9 mouse cellular contexts compared by ENCODE assay signal in the genomic region with DNA sequence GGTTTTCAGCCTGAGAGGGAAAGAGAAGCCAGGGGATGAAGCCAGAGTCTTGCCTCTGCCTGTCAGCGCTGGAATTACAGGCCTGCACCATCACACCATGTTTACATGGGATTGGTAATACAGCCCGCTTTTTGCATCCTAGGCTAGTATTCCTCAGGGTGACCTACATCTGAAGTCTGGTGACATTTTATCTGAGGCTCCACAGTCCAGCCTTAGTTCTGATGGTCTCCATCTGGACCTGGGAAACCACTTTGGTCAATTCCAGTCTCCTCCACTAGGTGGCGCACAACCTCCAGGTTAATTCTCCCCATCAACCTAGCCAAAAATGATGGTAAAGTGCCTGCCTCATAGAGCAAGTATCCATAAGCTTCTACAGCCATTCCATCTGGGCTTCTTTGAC. TPM values are rescaled to one million over a fixed set of nuclear protein-coding genes. Genes with fewer than 3 reads are reported as not detected.
DNase-seq lines count a peak whose midpoint lies in the region; ATAC-seq and TF ChIP-seq lines count a peak whose summit lies in the region.
"Had no signal": no experiment of that assay in that cellular context is flagged by ENCODE, and none has a peak within 500 bp of the region (broad histone marks: within the 10 kb centered on the region; RNA-seq: fewer than 3 reads in every experiment).

No protein-coding gene starts in this region.

- 35% methylated on average over 3 of the region's 3 CpGs for WGBS in intestine, embryonic 16.5 days
- 37% methylated on average over 3 of the region's 3 CpGs for WGBS in midbrain, embryonic 12.5 days

- H3K36me3 ChIP-seq in intestine, embryonic 16.5 days (ENCODE audit: control insufficient read depth, insufficient read depth, low read length), result peaks cover 9% of the 10 kb centered on the region; the same call in 1 of the 2 replicates
- peaks cover 84% of the 10 kb centered on the region for H3K36me3 ChIP-seq in midbrain, embryonic 12.5 days

- peak; percentile 37; the same call in 1 of the 2 replicates for ATAC-seq in intestine, embryonic 16.5 days
- 0 out of 2 replicates have a peak, but pooled peaks have one; percentile 27 for ATAC-seq in midbrain, embryonic 12.5 days (ENCODE audit: low FRiP score, low read depth)

- intact Hi-C loops in gastrocnemius, adult 2 months (cut with DNase I), result no loop called here
- intact Hi-C loops in left cerebral cortex, postnatal 25 days (cut with DNase I), result no loop called here

- no peaks in the 10 kb centered on the region for H3K27me3 ChIP-seq in intestine, embryonic 16.5 days (replicated peaks; ENCODE audit: control insufficient read depth, insufficient read depth, low read length)
- H3K27me3 ChIP-seq in midbrain, embryonic 12.5 days, result no peaks in the 10 kb centered on the region

- H3K9ac ChIP-seq in intestine, embryonic 16.5 days (ENCODE audit: low read depth, low read length), result no peak overlapping the region
- no peak overlapping the region for H3K9ac ChIP-seq in midbrain, embryonic 12.5 days (replicated peaks)

- H3K4me3 ChIP-seq in gastrocnemius, adult 2 months, result no peak overlapping the region
- no peak overlapping the region for H3K4me3 ChIP-seq in intestine, embryonic 16.5 days (ENCODE audit: low read length)
- H3K4me3 ChIP-seq in midbrain, embryonic 12.5 days, result no peak overlapping the region

- H3K9me3 ChIP-seq in intestine, embryonic 16.5 days (ENCODE audit: control insufficient read depth, low read length), result no peaks in the 10 kb centered on the region
- no peaks in the 10 kb centered on the region for H3K9me3 ChIP-seq in midbrain, embryonic 12.5 days

- no peaks in the 10 kb centered on the region for H3K4me1 ChIP-seq in intestine, embryonic 16.5 days (ENCODE audit: control insufficient read depth, insufficient read depth, low read length)
- H3K4me1 ChIP-seq in midbrain, embryonic 12.5 days, result no peaks in the 10 kb centered on the region

- peak; percentile 94 for TF ChIP-seq CTCF in gastrocnemius, adult 2 months (IDR thresholded peaks at IDR 0.05)

- peak; percentile 86 to 92 for DNase-seq in adrenal gland, adult 18-20 months (ENCODE audit: low spot score in 2 of 2)
- DNase-seq in cerebellum, postnatal 25 days, result peak; percentile 93 to 96
- DNase-seq in gastrocnemius, adult 2 months, result peak; percentile 84
- peak; percentile 84 to 85 for DNase-seq in left cerebral cortex, postnatal 25 days (ENCODE audit: low spot score in 2 of 2)
- peak; percentile 66 to 67 for DNase-seq in right cerebral cortex, postnatal 36 days (ENCODE audit: low spot score in 2 of 2)
- no peak for DNase-seq in MN1 (ENCODE audit: low spot score)

- no peak overlapping the region for H3K27ac ChIP-seq in gastrocnemius, adult 2 months
- H3K27ac ChIP-seq in intestine, embryonic 16.5 days (ENCODE audit: low read length), result no peak overlapping the region
- no peak overlapping the region for H3K27ac ChIP-seq in midbrain, embryonic 12.5 days (replicated peaks)
- H3K27ac ChIP-seq: macrophage had no signal

- H3K4me2 ChIP-seq in intestine, embryonic 16.5 days (ENCODE audit: low read depth, low read length), result no peak overlapping the region
- H3K4me2 ChIP-seq in midbrain, embryonic 12.5 days (replicated peaks), result no peak overlapping the region

RNA-seq across cellular contexts. Expression of a gene that starts 15.3 kb away (rescaled TPM):
- total RNA-seq in adrenal gland, adult 18-20 months (2021), result 10 to 100 TPM; 35.9 to 54.0 TPM
- 10 to 100 TPM; 17.1 to 17.9 TPM for total RNA-seq in gastrocnemius, adult 2 months (2021)
- 3.7 and 4.4 TPM in 2 replicates for polyA plus RNA-seq in intestine, embryonic 16.5 days (2015; fragmentation: Nextera tagmentation; extraction: Ambion mirVana)
- total RNA-seq in left cerebral cortex, postnatal 25 days (2021), result 10 to 100 TPM; 76.2 to 78.6 TPM
- polyA plus RNA-seq in midbrain, embryonic 12.5 days (2016; fragmentation: Nextera tagmentation; extraction: Ambion mirVana), result 16.4 and 20.9 TPM in 2 replicates

RNA-seq across cellular contexts. Expression of a gene that starts 19.8 kb away (rescaled TPM):
- 10 to 100 TPM; 31.7 to 36.8 TPM for total RNA-seq in adrenal gland, adult 18-20 months (2021)
- under 1 TPM; 0.41 to 0.73 TPM for total RNA-seq in gastrocnemius, adult 2 months (2021)
- polyA plus RNA-seq in intestine, embryonic 16.5 days (2015; fragmentation: Nextera tagmentation; extraction: Ambion mirVana), result 0.27 and 0.46 TPM in 2 replicates
- total RNA-seq in left cerebral cortex, postnatal 25 days (2021), result under 1 TPM; 0.18 to 0.64 TPM
- 0.42 and 0.61 TPM in 2 replicates for polyA plus RNA-seq in midbrain, embryonic 12.5 days (2016; fragmentation: Nextera tagmentation; extraction: Ambion mirVana)
- polyA plus RNA-seq: macrophage had no signal

RNA-seq across cellular contexts. Expression of a gene that starts 38.8 kb away (rescaled TPM):
- total RNA-seq in adrenal gland, adult 18-20 months (2021), result 10 to 100 TPM in 1 of 2 experiments, not detected in 1; 14.7 TPM
- total RNA-seq in gastrocnemius, adult 2 months (2021), result over 10,000 TPM; 32,173 to 47,719 TPM
- polyA plus RNA-seq in intestine, embryonic 16.5 days (2015; fragmentation: Nextera tagmentation; extraction: Ambion mirVana), result 15.3 and 17.6 TPM in 2 replicates
- not detected for total RNA-seq in left cerebral cortex, postnatal 25 days (2021)
- 0.12 TPM in 1 of 2 replicates, not detected in the other for polyA plus RNA-seq in midbrain, embryonic 12.5 days (2016; fragmentation: Nextera tagmentation; extraction: Ambion mirVana)
- polyA plus RNA-seq: macrophage had no signal

RNA-seq across cellular contexts. Expression of a gene that starts 39.4 kb away (rescaled TPM):
- total RNA-seq in adrenal gland, adult 18-20 months (2021), result 1 to 10 TPM; 1.3 to 3.7 TPM
- total RNA-seq in gastrocnemius, adult 2 months (2021), result under 1 TPM; 0.18 to 0.39 TPM
- polyA plus RNA-seq in intestine, embryonic 16.5 days (2015; fragmentation: Nextera tagmentation; extraction: Ambion mirVana), result 2.7 and 2.9 TPM in 2 replicates
- total RNA-seq in left cerebral cortex, postnatal 25 days (2021), result 1 to 10 TPM; 1.8 to 2.4 TPM
- polyA plus RNA-seq in midbrain, embryonic 12.5 days (2016; fragmentation: Nextera tagmentation; extraction: Ambion mirVana), result 1.1 and 2.7 TPM in 2 replicates
- polyA plus RNA-seq: macrophage had no signal

Comparison
In these comparisons a context has a peak if more than half of its experiments do, and no peak if none do; other contexts are left out.
1. RNA of a gene that starts 19.8 kb away (total RNA-seq): 31.7 to 36.8 TPM in adrenal gland, adult 18-20 months; 0.41 to 0.73 TPM in gastrocnemius, adult 2 months and 0.18 to 0.64 TPM in left cerebral cortex, postnatal 25 days; every median in the first group is over 10 times any median in the second.
2. RNA of a gene that starts 38.8 kb away (total RNA-seq): 32,173 to 47,719 TPM in gastrocnemius, adult 2 months; 14.7 TPM in adrenal gland, adult 18-20 months and not detected in left cerebral cortex, postnatal 25 days; every median in the first group is over 1,000 times any median in the second.